8 mouse cellular contexts compared by ENCODE assay signal in the genomic region with DNA sequence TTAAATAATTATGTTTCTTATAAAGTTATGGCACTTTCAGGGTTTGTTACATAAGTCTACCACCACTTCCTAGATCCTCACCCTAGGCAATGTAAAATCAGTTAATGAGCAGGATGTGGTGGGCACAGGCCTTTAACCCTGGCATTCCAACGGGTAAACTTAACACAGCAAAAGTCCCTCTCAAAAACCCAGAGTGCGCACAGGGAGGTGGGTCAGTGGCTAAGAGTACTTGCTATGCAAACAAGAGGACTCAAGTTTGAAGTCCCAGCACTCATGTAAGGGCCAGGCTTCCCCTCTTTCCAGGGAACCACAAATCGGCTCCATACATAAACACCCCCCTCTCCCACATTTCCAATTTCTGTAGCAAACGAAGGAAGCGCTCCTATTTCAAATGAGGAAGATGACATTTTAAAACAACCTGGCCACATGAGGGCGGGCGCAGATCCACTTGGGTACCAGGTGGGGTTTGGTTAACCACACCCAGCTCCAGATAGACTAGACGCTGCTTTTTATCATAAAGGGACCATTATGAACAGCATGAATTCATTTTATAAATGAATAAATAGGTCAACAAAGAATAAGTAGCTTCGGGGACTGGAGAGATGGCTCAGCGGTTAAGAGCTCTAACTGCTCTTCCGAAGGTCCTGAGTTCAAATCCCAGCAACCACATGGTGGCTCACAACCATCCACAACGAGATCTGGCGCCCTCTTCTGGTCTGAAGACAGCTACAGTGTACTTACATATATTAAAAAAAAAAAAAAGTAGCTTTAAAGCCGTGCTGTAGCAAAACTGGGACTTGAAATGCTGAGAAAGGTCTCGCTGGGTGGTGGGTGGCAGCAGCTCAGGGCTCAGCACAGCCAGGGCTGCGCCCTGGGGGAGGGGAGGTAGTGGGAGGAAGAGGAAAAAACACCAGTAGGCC. TPM values are rescaled to one million over a fixed set of nuclear protein-coding genes. Genes with fewer than 3 reads are reported as not detected.
DNase-seq lines count a peak whose midpoint lies in the region; ATAC-seq and TF ChIP-seq lines count a peak whose summit lies in the region.

No protein-coding gene starts in this region.

- no peak for TF ChIP-seq EP300 in CH12.LX (IDR thresholded peaks at IDR 0.05; ENCODE audit: low read length)

- peaks cover 54% of the 10 kb centered on the region for H3K79me2 ChIP-seq in CH12.LX (replicated peaks; ENCODE audit: control insufficient read depth, extremely low read depth, insufficient read depth, poor library complexity, severe bottlenecking)

- peak in 1 of 2 experiments; percentile 36; a peak in 2 of 4 replicates for TF ChIP-seq CTCF in CH12.LX (conservative IDR thresholded peaks at IDR 0.05 in 1 of 2, IDR thresholded peaks at IDR 0.05 in 1 of 2; ENCODE audit: low read depth in 2 of 2, low read length in 2 of 2)

- peak overlapping the region; percentile 67 for H3K4me2 ChIP-seq in CH12.LX (ENCODE audit: insufficient read depth, low read depth, poor library complexity, severe bottlenecking)
- H3K4me2 ChIP-seq in limb, embryonic 13.5 days (replicated peaks) = peak overlapping the region; percentile 76; the same call in 1 of the 2 replicates
- no peak overlapping the region for H3K4me2 ChIP-seq in forebrain, embryonic 11.5 days (ENCODE audit: low read depth, low read length, severe bottlenecking)

- peak overlapping the region; percentile 64; the same call in 1 of the 2 replicates for H3K27ac ChIP-seq in heart, embryonic 10.5 days
- H3K27ac ChIP-seq in CH12.LX (ENCODE audit: insufficient read depth, low read depth) = peak overlapping the region; percentile 44
- peak overlapping the region; percentile 94; the same call in 1 of the 2 replicates for H3K27ac ChIP-seq in limb, embryonic 13.5 days
- no peak overlapping the region for H3K27ac ChIP-seq in forebrain, embryonic 11.5 days (ENCODE audit: low read depth, low read length)

- H3K4me1 ChIP-seq in heart, embryonic 10.5 days = peaks cover 66% of the 10 kb centered on the region
- peaks cover 22 to 80% of the 10 kb centered on the region in 2 experiments for H3K4me1 ChIP-seq in CH12.LX (ENCODE audit: control insufficient read depth in 1 of 2, insufficient read depth in 2 of 2)
- peaks cover 60% of the 10 kb centered on the region for H3K4me1 ChIP-seq in limb, embryonic 13.5 days
- peaks cover 14% of the 10 kb centered on the region; the same call in 1 of the 2 replicates for H3K4me1 ChIP-seq in forebrain, embryonic 11.5 days (replicated peaks; ENCODE audit: control insufficient read depth, insufficient read depth, low read length)

- DNase-seq in heart, embryonic 10.5 days (ENCODE audit: low spot score) = no peak
- DNase-seq in heart, postnatal 14 days = no peak
- peak; percentile 53 for DNase-seq in CH12.LX (ENCODE audit: extremely low read depth)
- DNase-seq in embryo, embryonic 10.5 days (ENCODE audit: low spot score) = peak; percentile 41
- peak; percentile 71 for DNase-seq in splenic B cell, adult 2 months (ENCODE audit: low read depth, low spot score)
- no peak for DNase-seq in gastrocnemius, postnatal 4 days (ENCODE audit: low spot score in 2 of 2)
- no peak for DNase-seq in forebrain, embryonic 11.5 days (ENCODE audit: low spot score)

- 81% methylated on average over 16 of the region's 16 CpGs for WGBS in heart, embryonic 10.5 days
- WGBS in limb, embryonic 13.5 days = 84% methylated on average over 16 of the region's 16 CpGs
- 85% methylated on average over 16 of the region's 16 CpGs for WGBS in forebrain, embryonic 11.5 days

- ATAC-seq in limb, embryonic 13.5 days (ENCODE audit: low FRiP score, low read depth) = no peak
- no peak for ATAC-seq in forebrain, embryonic 11.5 days (replicated peaks; ENCODE audit: low FRiP score)

- no peak overlapping the region for H3K9ac ChIP-seq in CH12.LX (ENCODE audit: insufficient read depth, low read depth)
- H3K9ac ChIP-seq in limb, embryonic 13.5 days = no peak overlapping the region
- H3K9ac ChIP-seq in forebrain, embryonic 11.5 days (ENCODE audit: low read length) = no peak overlapping the region

- H3K27me3 ChIP-seq in heart, embryonic 10.5 days (ENCODE audit: insufficient read depth, poor library complexity, severe bottlenecking) = no peaks in the 10 kb centered on the region
- H3K27me3 ChIP-seq in CH12.LX (replicated peaks) = no peaks in the 10 kb centered on the region
- no peaks in the 10 kb centered on the region for H3K27me3 ChIP-seq in limb, embryonic 13.5 days
- no peaks in the 10 kb centered on the region for H3K27me3 ChIP-seq in splenic B cell, adult 2 months (ENCODE audit: control insufficient read depth, insufficient read depth, low read length, poor library complexity, severe bottlenecking)
- no peaks in the 10 kb centered on the region for H3K27me3 ChIP-seq in forebrain, embryonic 11.5 days (ENCODE audit: control insufficient read depth, insufficient read depth, low read length)

- in situ Hi-C loops in CH12.LX (cut with MboI; ENCODE audit: low pct_ligation_motif_present, low pct_unique_long_range_greater_than_20kb, low sequenced_read_pairs) = no loop called here

- peak overlapping the region; percentile 93; the same call in 1 of the 2 replicates for H3K4me3 ChIP-seq in heart, embryonic 10.5 days
- no peak overlapping the region for H3K4me3 ChIP-seq in CH12.LX (replicated peaks in 1 of 3; ENCODE audit: low read depth in 2 of 3, low read length in 2 of 3, poor library complexity in 1 of 3)
- no peak overlapping the region for H3K4me3 ChIP-seq in limb, embryonic 13.5 days
- H3K4me3 ChIP-seq in forebrain, embryonic 11.5 days (ENCODE audit: low read depth, low read length) = no peak overlapping the region

- intact Hi-C loops in heart, postnatal 14 days (cut with DNase I) = no loop called here

- no peak for TF ChIP-seq POLR2A in CH12.LX (IDR thresholded peaks at IDR 0.05; ENCODE audit: low read depth, low read length)

- dilution Hi-C loops in CH12.LX (cut with MboI; ENCODE audit: extremely low pct_ligation_motif_present, extremely low pct_unique_long_range_greater_than_20kb, low sequenced_read_pairs) = no loop called here

- TF ChIP-seq RAD21 in CH12.LX (IDR thresholded peaks at IDR 0.05; ENCODE audit: low read depth, low read length) = no peak

- H3K36me3 ChIP-seq in heart, embryonic 10.5 days = peaks cover 65% of the 10 kb centered on the region
- H3K36me3 ChIP-seq in CH12.LX (replicated peaks in 1 of 2; ENCODE audit: control insufficient read depth in 1 of 2, insufficient read depth in 1 of 2, low read length in 1 of 2) = peaks cover 20 to 53% of the 10 kb centered on the region in 2 experiments
- H3K36me3 ChIP-seq in limb, embryonic 13.5 days = peaks cover 46% of the 10 kb centered on the region
- peaks cover 8% of the 10 kb centered on the region for H3K36me3 ChIP-seq in splenic B cell, adult 2 months (ENCODE audit: control insufficient read depth, insufficient read depth, low read length, poor library complexity, severe bottlenecking)
- no peaks in the 10 kb centered on the region; the same call in 1 of the 2 replicates for H3K36me3 ChIP-seq in forebrain, embryonic 11.5 days (ENCODE audit: control insufficient read depth, insufficient read depth, low read length)

- H3K9me3 ChIP-seq in heart, embryonic 10.5 days = no peaks in the 10 kb centered on the region
- H3K9me3 ChIP-seq in CH12.LX (replicated peaks; ENCODE audit: low read length) = no peaks in the 10 kb centered on the region
- no peaks in the 10 kb centered on the region for H3K9me3 ChIP-seq in limb, embryonic 13.5 days
- H3K9me3 ChIP-seq in forebrain, embryonic 11.5 days (ENCODE audit: control insufficient read depth, low read length) = no peaks in the 10 kb centered on the region

TF ChIP-seq in CH12.LX, 34 proteins besides CTCF, POLR2A, EP300 and RAD21:
- TF ChIP-seq ZNF384 (IDR thresholded peaks at IDR 0.05; ENCODE audit: low read depth, low read length) (peak; percentile 77), CHD2 (IDR thresholded peaks at IDR 0.05; ENCODE audit: low read length) (no peak)

RNA-seq across cellular contexts. Expression of gene Myom1, which starts 10.5 kb away (rescaled TPM):
- 109 and 198 TPM in 2 replicates for polyA plus RNA-seq in heart, embryonic 10.5 days (2016; fragmentation: Nextera tagmentation; extraction: Ambion mirVana)
- 1,000 to 10,000 TPM; 1,141 to 1,154 TPM for total RNA-seq in heart, postnatal 14 days (2021)
- total RNA-seq in CH12.LX (2012; rRNA removed) (0.42 and 0.55 TPM in 2 replicates), CH12.LX (2014; rRNA removed) (0.26 TPM in 2 replicates)
- 0.86 and 0.93 TPM in 2 replicates for polyA plus RNA-seq in CH12.LX (2012; ENCODE audit: insufficient read length, low read depth)
- 15.0 and 15.2 TPM in 2 replicates for polyA plus RNA-seq in limb, embryonic 13.5 days (2015; fragmentation: Nextera tagmentation; extraction: Ambion mirVana)
- total RNA-seq in gastrocnemius, postnatal 4 days (2021) = 100 to 1,000 TPM; 917 to 927 TPM
- polyA plus RNA-seq in forebrain, embryonic 11.5 days (2014; fragmentation: Nextera tagmentation; extraction: Ambion mirVana) = 2.8 and 4.0 TPM in 2 replicates

RNA-seq across cellular contexts. Expression of gene Myl12a, which starts 10.7 kb away (rescaled TPM):
- 742 and 776 TPM in 2 replicates for polyA plus RNA-seq in heart, embryonic 10.5 days (2016; fragmentation: Nextera tagmentation; extraction: Ambion mirVana)
- total RNA-seq in heart, postnatal 14 days (2021) = 100 to 1,000 TPM; 728 to 823 TPM
- total RNA-seq in CH12.LX (2012; rRNA removed) (163 and 171 TPM in 2 replicates), CH12.LX (2014; rRNA removed) (246 and 279 TPM in 2 replicates)
- 280 and 285 TPM in 2 replicates for polyA plus RNA-seq in CH12.LX (2012; ENCODE audit: insufficient read length, low read depth)
- 700 and 703 TPM in 2 replicates for polyA plus RNA-seq in limb, embryonic 13.5 days (2015; fragmentation: Nextera tagmentation; extraction: Ambion mirVana)
- total RNA-seq in gastrocnemius, postnatal 4 days (2021) = 100 to 1,000 TPM; 712 to 757 TPM
- polyA plus RNA-seq in forebrain, embryonic 11.5 days (2014; fragmentation: Nextera tagmentation; extraction: Ambion mirVana) = 372 and 395 TPM in 2 replicates

Comparison
In these comparisons a context has a peak if more than half of its experiments do, and no peak if none do; other contexts are left out.
1. DNase-seq: peak in CH12.LX (single experiment), embryo, embryonic 10.5 days (single experiment) and splenic B cell, adult 2 months (single experiment); none in heart, embryonic 10.5 days (single experiment), heart, postnatal 14 days (0 of 2), gastrocnemius, postnatal 4 days (0 of 2) and forebrain, embryonic 11.5 days (single experiment).